Mouse (Mus musculus) thymus, adult 2 months (tissue): ENCODE data around the gene Myh9. TPM values are rescaled to one million over a fixed set of nuclear protein-coding genes. Genes with fewer than 3 reads are reported as not detected.

Source experiments
- DNase-seq: peaks from one replicate; pipeline ENCODE4 v3.0.0; 2021
- H3K27ac ChIP-seq: fragments of 200-500 bp; 2 replicates; pipeline ENCODE4 v1.5.1; 2012; ENCODE audit warnings: low read length, control low read depth; ENCODE audit not compliant: control insufficient read depth, insufficient read depth
- H3K27me3 ChIP-seq: fragments of 200-500 bp; 2 replicates; pipeline ENCODE4 v1.6.1; 2012; ENCODE audit warnings: mild to moderate bottlenecking, low read length, moderate library complexity, mixed read lengths; ENCODE audit not compliant: control insufficient read depth, insufficient read depth
- H3K36me3 ChIP-seq: fragments of 200-500 bp; 2 replicates; pipeline ENCODE4 v1.6.1; 2012; ENCODE audit warnings: mild to moderate bottlenecking, low read length, moderate library complexity; ENCODE audit not compliant: control insufficient read depth, insufficient read depth
- H3K4me1 ChIP-seq: fragments of 200-500 bp; replicated peaks from 2 replicates; pipeline ENCODE4 v1.6.1; 2012; ENCODE audit warnings: low read length; ENCODE audit not compliant: control insufficient read depth, insufficient read depth
- H3K4me3 ChIP-seq: fragments of 200-500 bp; 2 replicates; pipeline ENCODE4 v1.5.1; 2012; ENCODE audit warnings: mild to moderate bottlenecking, low read length, control low read depth, moderate library complexity; ENCODE audit not compliant: control insufficient read depth, insufficient read depth
- CTCF ChIP-seq: fragments of 200-500 bp; IDR thresholded peaks from 2 replicates; pipeline ENCODE4 v1.5.1; 2012; ENCODE audit warnings: mild to moderate bottlenecking, control low read depth, low read length, moderate library complexity, borderline replicate concordance; ENCODE audit not compliant: control insufficient read depth, poor library complexity, insufficient read depth; ENCODE audit errors: extremely low read depth
- POLR2A ChIP-seq: fragments of 200-500 bp; IDR thresholded peaks from 2 replicates; pipeline ENCODE4 v1.6.1; 2012; ENCODE audit warnings: mild to moderate bottlenecking, low read length, control low read depth, moderate library complexity; ENCODE audit not compliant: control insufficient read depth, poor library complexity, insufficient read depth; ENCODE audit errors: extremely low read depth
- WGBS: fragments of 180-500 bp; shearing (Covaris S2); methylation state at CpG from one replicate; pipeline ENCODE4 v1.1.7; 2018; 5-methylcytosine and 5-hydroxymethylcytosine counted together
- polyA plus RNA-seq: library from polyadenylated mRNA; depleted of rRNA; stranded (reverse); fragments of >200 nt; gene quantifications from 2 replicates; pipeline ENCODE4 v1.2.3, GENCODE M21; 2012

The Myh9 gene
- polyA plus RNA-seq, 1 experiment: 167 TPM

DNA sequence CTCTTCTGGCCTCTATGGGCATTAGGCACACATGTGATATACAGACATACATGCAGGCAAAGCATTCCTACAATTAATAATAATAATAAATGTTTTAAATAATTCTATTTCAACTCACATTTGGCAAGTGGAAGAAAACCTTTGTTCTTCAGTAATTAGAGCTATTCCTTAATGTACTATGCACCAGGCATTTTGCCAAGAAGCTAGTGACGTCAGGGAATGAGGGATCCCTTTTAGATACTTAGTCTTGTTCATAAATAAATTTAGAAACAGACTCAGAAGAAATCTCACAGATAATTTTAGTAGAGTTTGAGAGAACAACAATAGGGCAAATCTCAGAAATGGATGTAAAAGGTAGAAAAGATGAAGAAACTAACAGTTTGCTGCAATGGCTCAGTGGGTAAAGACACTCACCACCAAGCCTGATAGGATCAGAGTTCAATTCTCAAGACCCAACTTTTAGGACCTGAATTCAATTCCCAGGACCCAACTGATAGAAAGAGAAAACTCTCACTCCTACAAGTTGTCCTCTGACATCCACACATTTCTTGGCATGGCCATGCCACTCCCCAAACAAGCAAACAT is 18.2 kb upstream of the Myh9 start:
- Histone ChIP-seq H3K27ac (no peak overlapping the region), H3K36me3 (no peaks in the 10 kb centered on the region), H3K4me3 (no peak overlapping the region), H3K27me3 (no peaks in the 10 kb centered on the region), H3K4me1 (peaks cover 17% of the 10 kb centered on the region)
- no peak for TF ChIP-seq CTCF
- TF ChIP-seq POLR2A: no peak
- 89% methylated on average over 1 of the region's 1 CpGs for WGBS
- no peak for DNase-seq

DNA sequence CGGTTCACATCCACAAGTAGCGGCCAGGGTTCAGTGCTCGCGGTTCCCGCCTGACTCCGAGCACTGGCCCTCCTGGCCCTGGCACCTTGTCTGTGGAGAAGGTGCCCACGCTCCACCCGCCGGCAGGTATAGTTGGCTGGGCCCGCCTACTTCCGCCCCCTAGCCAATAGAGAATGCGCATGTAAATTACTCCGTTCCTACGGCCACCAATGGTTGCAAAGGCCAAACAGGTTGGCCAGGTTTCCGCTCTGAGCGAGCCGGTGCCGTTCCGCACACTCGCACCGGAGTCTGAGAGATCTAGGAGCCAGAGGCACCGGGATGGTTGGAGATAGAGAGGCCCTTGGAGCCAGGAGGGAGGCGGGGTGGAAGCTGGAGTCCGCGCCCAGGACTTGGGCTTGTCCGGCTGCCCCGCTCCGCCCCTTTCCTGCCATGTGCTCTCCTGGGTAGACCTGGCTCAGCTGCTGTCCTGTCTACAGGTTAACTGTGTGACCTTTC is 15.7 kb upstream of the Myh9 start:
- peak; percentile 45 for DNase-seq
- Histone ChIP-seq H3K4me1 (peaks cover 13% of the 10 kb centered on the region), H3K27me3 (no peaks in the 10 kb centered on the region), H3K4me3 (peak overlapping the region; percentile 26), H3K27ac (no peak overlapping the region), H3K36me3 (no peaks in the 10 kb centered on the region)
- WGBS: 36% methylated on average over 28 of the region's 28 CpGs
- no peak for TF ChIP-seq CTCF
- no peak for TF ChIP-seq POLR2A

DNA sequence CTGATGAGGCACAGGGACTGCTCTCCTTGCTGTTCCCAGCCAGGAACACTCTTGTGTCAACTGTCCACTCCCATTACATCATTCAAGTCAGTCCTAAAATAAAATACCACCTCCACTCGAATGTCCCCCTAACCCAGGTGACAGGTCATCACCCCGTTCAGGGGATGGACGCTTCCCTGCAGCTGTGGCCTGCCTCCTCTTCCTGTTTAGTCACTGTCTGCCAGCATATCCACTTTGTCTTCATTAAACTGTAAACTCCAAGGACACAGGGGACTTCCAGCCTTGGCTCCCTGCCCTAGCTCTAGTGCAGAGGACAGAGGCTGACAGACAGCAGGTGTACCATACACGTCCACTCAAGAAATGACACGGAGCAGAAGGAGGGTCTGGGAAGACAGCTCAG is 14.6 kb upstream of the Myh9 start:
- no peak for DNase-seq
- TF ChIP-seq POLR2A (no peak), CTCF (no peak)
- no peaks in the 10 kb centered on the region for H3K27me3 ChIP-seq
- WGBS: 51% methylated on average over 5 of the region's 5 CpGs
- no peak overlapping the region for H3K4me3 ChIP-seq
- H3K4me1 ChIP-seq: peaks cover 15% of the 10 kb centered on the region
- no peaks in the 10 kb centered on the region for H3K36me3 ChIP-seq
- no peak overlapping the region for H3K27ac ChIP-seq

DNA sequence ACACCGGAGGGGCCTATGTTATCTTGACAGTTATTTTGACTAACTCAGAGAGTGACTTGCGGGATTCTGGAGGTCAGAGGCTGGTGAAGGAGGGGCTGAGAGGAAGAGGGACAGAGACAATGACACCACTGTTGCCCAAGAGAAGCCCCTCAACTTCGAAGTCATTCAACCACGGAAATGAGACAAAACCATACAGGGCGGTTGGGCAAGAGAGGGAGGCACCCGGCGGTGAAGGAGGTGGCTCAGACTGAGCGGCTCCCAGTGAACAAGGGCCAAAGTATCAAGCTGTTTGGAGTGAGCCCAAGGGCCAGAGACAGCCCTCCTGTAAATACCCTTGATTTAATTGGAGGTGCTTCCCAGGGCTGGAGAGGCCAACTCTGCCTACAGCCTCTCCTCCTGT is 13.3 kb upstream of the Myh9 start:
- TF ChIP-seq POLR2A (no peak), CTCF (no peak)
- H3K4me3 ChIP-seq: no peak overlapping the region
- 25% methylated on average over 8 of the region's 8 CpGs for WGBS
- no peaks in the 10 kb centered on the region for H3K27me3 ChIP-seq
- no peaks in the 10 kb centered on the region for H3K36me3 ChIP-seq
- DNase-seq: no peak
- peaks cover 22% of the 10 kb centered on the region for H3K4me1 ChIP-seq
- no peak overlapping the region for H3K27ac ChIP-seq

DNA sequence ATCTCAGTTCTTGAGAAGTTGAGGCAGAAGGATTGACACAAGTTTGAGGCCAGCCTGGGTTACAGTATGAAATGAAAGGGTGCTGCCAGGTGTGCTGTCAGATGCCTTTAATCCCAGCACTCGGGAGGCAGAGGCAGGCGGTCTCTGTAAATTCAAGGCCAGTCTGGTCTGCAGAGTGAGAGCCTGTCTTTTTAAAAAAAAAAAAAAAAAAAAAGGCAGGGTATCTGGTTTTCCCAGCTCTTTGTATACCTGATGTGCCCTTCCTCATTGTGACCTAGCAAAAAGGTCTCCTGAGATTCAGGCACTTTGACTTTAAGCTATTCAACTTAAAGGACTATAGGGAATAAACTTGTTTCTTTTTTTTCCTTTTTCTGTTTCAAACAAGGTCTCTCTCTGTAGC is 10.0 kb upstream of the Myh9 start:
- Histone ChIP-seq H3K27me3 (no peaks in the 10 kb centered on the region), H3K36me3 (no peaks in the 10 kb centered on the region), H3K4me1 (peaks cover 38% of the 10 kb centered on the region), H3K4me3 (no peak overlapping the region), H3K27ac (no peak overlapping the region)
- no peak for DNase-seq
- 20% methylated on average over 2 of the region's 2 CpGs for WGBS
- TF ChIP-seq CTCF (no peak), POLR2A (no peak)

DNA sequence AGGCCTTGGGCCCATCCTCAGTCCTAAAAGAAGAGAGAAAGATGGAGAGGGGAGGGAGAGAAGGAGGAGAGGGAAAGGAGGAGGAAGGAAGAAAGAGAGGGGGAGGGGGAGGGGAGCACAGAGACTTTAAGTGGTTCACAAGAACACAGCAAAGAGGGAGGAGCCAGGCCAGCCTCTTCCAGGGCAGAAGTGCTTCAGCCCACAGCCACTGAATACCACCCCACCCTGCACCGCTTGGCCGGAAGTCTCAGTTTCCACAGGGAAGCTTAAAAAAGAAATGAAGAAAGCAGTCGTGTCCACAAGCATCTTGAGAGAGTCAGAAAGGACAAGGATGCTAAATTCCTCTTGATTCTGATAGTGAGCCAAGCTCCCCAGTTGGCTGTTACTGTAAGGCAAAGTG is 9.2 kb upstream of the Myh9 start:
- Histone ChIP-seq H3K4me3 (no peak overlapping the region), H3K27me3 (no peaks in the 10 kb centered on the region), H3K4me1 (peaks cover 45% of the 10 kb centered on the region), H3K36me3 (no peaks in the 10 kb centered on the region), H3K27ac (no peak overlapping the region)
- no peak for TF ChIP-seq CTCF
- no peak for TF ChIP-seq POLR2A
- WGBS: 5% methylated on average over 3 of the region's 3 CpGs
- DNase-seq: peak; percentile 67

DNA sequence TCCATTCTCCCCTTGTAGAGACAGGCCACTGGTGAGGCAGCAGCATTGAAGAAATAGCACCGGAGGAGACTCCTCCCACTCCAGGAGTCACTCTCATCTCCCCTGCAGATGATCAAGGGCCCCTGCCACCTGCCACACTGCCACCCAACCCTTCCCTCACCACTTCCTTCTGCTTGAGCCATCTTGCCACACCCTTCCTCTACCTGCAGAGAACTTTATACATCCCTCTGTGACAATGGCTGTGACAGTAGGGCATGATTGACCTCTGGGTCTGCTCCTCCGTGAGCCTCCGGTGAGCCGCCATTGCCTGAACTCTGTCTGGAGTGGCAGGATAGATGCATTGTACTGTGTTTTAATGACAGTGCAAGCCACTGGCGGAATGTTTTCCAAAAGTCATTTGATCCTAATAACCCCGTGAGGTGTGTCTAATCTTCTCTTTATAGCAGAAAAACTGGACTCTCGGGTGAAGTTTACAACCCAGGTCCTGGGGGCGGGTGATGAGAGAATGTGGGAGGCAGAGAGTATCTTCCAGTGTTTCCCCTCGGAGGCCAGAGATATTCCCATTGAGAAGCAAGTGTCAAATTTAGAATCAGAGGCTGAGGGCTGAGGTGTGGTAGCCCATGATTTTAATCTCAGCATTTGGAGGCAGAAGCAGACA is 7.7 kb upstream of the Myh9 start:
- peak; percentile 84 for DNase-seq
- no peaks in the 10 kb centered on the region for H3K27me3 ChIP-seq
- H3K4me1 ChIP-seq: peaks cover 42% of the 10 kb centered on the region
- no peak for TF ChIP-seq POLR2A
- no peak for TF ChIP-seq CTCF
- no peak overlapping the region for H3K4me3 ChIP-seq
- H3K36me3 ChIP-seq: no peaks in the 10 kb centered on the region
- WGBS: 55% methylated on average over 9 of the region's 9 CpGs
- peak overlapping the region; percentile 65 for H3K27ac ChIP-seq
